Mouse (Mus musculus) erythroblast, embryonic 14.5 days (primary cell): Measurements from ENCODE around the gene Setd4.

Source experiments
- GATA1 ChIP-seq: IDR thresholded peaks from 2 replicates; pipeline ENCODE4 v1.6.1; 2012; ENCODE audit warnings: low read length, inconsistent platforms, mixed read lengths
- TAL1 ChIP-seq: IDR thresholded peaks from 3 replicates; pipeline ENCODE4 v1.6.1; 2012; ENCODE audit warnings: low read length, inconsistent platforms, mixed read lengths

- TF ChIP-seq GATA1 = no peak
- TF ChIP-seq TAL1 = no peak
Observed at GRCm38 (mm10) chr16:93606146-93606545, 2.3 kb upstream of the Setd4 start.
